Mouse (Mus musculus): Measurements from ENCODE around the gene Dkk2.
"Not testable (repeated sequence)": the region's sequence is repeated elsewhere in the genome, so short reads cannot be mapped to it uniquely, and the experiment has no call there.

The Dkk2 gene

GRCm38 (mm10) chr3:132085112-132085822 lies at the start of gene Dkk2:
Gene Dkk2, plus strand, starts transcription at chr3:132085292.
- peak; percentile 84 for DNase-seq

GRCm38 (mm10) chr3:132036704-132037103 lies 48.4 kb upstream of the Dkk2 start:
- no peak for DNase-seq

GRCm38 (mm10) chr3:132037670-132038069 lies 47.4 kb upstream of the Dkk2 start:
- no peak for DNase-seq

GRCm38 (mm10) chr3:132040066-132040465 lies 45.0 kb upstream of the Dkk2 start:
- no peak for DNase-seq

- DNase-seq: peak; percentile 92
Measured at GRCm38 (mm10) chr3:132050884-132051457, 34.1 kb upstream of the Dkk2 start.

GRCm38 (mm10) chr3:132062816-132063215 lies 22.3 kb upstream of the Dkk2 start:
- DNase-seq: not testable (repeated sequence)

GRCm38 (mm10) chr3:132063374-132063773 lies 21.7 kb upstream of the Dkk2 start:
- no peak for DNase-seq

- no peak for DNase-seq
Measured at GRCm38 (mm10) chr3:132063966-132064365, 21.1 kb upstream of the Dkk2 start.

- DNase-seq: no peak
Measured at GRCm38 (mm10) chr3:132064920-132065319, 20.2 kb upstream of the Dkk2 start.

- no peak for DNase-seq
Measured at GRCm38 (mm10) chr3:132070949-132071348, 14.1 kb upstream of the Dkk2 start.

- peak; percentile 89 for DNase-seq
Measured at GRCm38 (mm10) chr3:132084018-132084417, 1.1 kb upstream of the Dkk2 start.

GRCm38 (mm10) chr3:132084680-132085079 lies 412 bp upstream of the Dkk2 start:
- peak; percentile 55 for DNase-seq

- DNase-seq: peak; percentile 74
Measured at GRCm38 (mm10) chr3:132085823-132086350, 795 bp downstream of the Dkk2 start.

GRCm38 (mm10) chr3:132086461-132086860 lies 1.4 kb downstream of the Dkk2 start:
- no peak for DNase-seq

- DNase-seq: peak; percentile 82
Measured at GRCm38 (mm10) chr3:132087011-132087486, 2.0 kb downstream of the Dkk2 start.

- no peak for DNase-seq
Measured at GRCm38 (mm10) chr3:132092983-132093382, 7.9 kb downstream of the Dkk2 start.

GRCm38 (mm10) chr3:132096296-132096695 lies 11.2 kb downstream of the Dkk2 start:
- DNase-seq: no peak

- DNase-seq: no peak
Measured at GRCm38 (mm10) chr3:132100746-132101145, 15.7 kb downstream of the Dkk2 start.

- DNase-seq: no peak
Measured at GRCm38 (mm10) chr3:132103020-132103419, 17.9 kb downstream of the Dkk2 start.

GRCm38 (mm10) chr3:132103454-132103853 lies 18.4 kb downstream of the Dkk2 start:
- peak; percentile 85 for DNase-seq

GRCm38 (mm10) chr3:132115772-132116511 lies 30.9 kb downstream of the Dkk2 start:
- no peak for DNase-seq

- peak; percentile 48 for DNase-seq
Measured at GRCm38 (mm10) chr3:132121344-132121743, 36.3 kb downstream of the Dkk2 start.

- no peak for DNase-seq
Measured at GRCm38 (mm10) chr3:132122581-132122980, 37.5 kb downstream of the Dkk2 start.

All from heart, adult 11 months (tissue).